Mouse (Mus musculus) frontal cortex, adult 2 months (tissue): ENCODE results near the gene Treml1. TPM values are rescaled to one million over a fixed set of nuclear protein-coding genes. Genes with fewer than 3 reads are reported as not detected.
A peak's percentile ranks its signal among the peaks of the same experiment; 100 is the strongest.

Source experiments
- DNase-seq, 2 experiments: peaks; one replicate each; pipeline ENCODE4 v3.0.0; 2022; ENCODE audit warnings: low spot score in 1 of 2; ENCODE audit errors: extremely low spot score in 1 of 2
- polyA plus RNA-seq: library from polyadenylated mRNA; depleted of rRNA; stranded (reverse); fragments of >200 nt; gene quantifications from 2 replicates; pipeline ENCODE4 v1.2.3, GENCODE M21; 2012; rRNA removed

The Treml1 gene
- polyA plus RNA-seq, 1 experiment, result 0.36 TPM

- DNase-seq, result no peak
Measured at GRCm38 (mm10) chr17:48407910-48408525, 48.3 kb downstream of the Treml1 start.

GRCm38 (mm10) chr17:48408526-48409291, 49.0 kb downstream of the Treml1 start:
- peak; percentile 25 to 67 for DNase-seq

GRCm38 (mm10) chr17:48409380-48410298, 49.9 kb downstream of the Treml1 start, which contains the start of the genes Nfya and Oard1:
TSS of gene Nfya (minus strand) at chr17:48409906.
TSS of gene Oard1 (plus strand) at chr17:48410014.
- peak; percentile 99 to 100 for DNase-seq

GRCm38 (mm10) chr17:48410299-48410785, 50.6 kb downstream of the Treml1 start:
- DNase-seq, result no peak

- no peak for DNase-seq
Measured at GRCm38 (mm10) chr17:48411241-48411640, 51.5 kb downstream of the Treml1 start.

GRCm38 (mm10) chr17:48416011-48416410, 56.3 kb downstream of the Treml1 start:
- DNase-seq, result no peak

Other genes with a start within 250 kb of the Treml1 start
- not detected in 2 replicates for gene 9830107B12Rik, start 213.6 kb upstream of the Treml1 start, polyA plus RNA-seq
- not detected in 2 replicates for gene A530064D06Rik, start 192.6 kb upstream of the Treml1 start, polyA plus RNA-seq
- gene Trem1, start 127.1 kb upstream of the Treml1 start, polyA plus RNA-seq, result not detected in 2 replicates
- 0.11 and 0.18 TPM in 2 replicates for gene Trem3, start 112.1 kb upstream of the Treml1 start, polyA plus RNA-seq
- gene Treml4, start 95.6 kb upstream of the Treml1 start, polyA plus RNA-seq, result 0.04 and 0.21 TPM in 2 replicates
- 0.29 and 0.32 TPM in 2 replicates for gene Treml2, start 60.4 kb upstream of the Treml1 start, polyA plus RNA-seq
- 0.12 and 0.13 TPM in 2 replicates for gene B430306N03Rik, start 43.8 kb upstream of the Treml1 start, polyA plus RNA-seq
- gene Trem2, start 13.5 kb upstream of the Treml1 start, polyA plus RNA-seq, result 32.8 and 34.9 TPM in 2 replicates
- gene Nfya, start 50.0 kb downstream of the Treml1 start, polyA plus RNA-seq, result 31.2 and 35.5 TPM in 2 replicates
- 17.5 and 20.7 TPM in 2 replicates for gene Oard1, start 50.1 kb downstream of the Treml1 start, polyA plus RNA-seq
- gene Apobec2, start 73.0 kb downstream of the Treml1 start, polyA plus RNA-seq, result 0.08 and 0.21 TPM in 2 replicates
- gene Tspo2, start 91.6 kb downstream of the Treml1 start, polyA plus RNA-seq, result 0.06 TPM in 1 of 2 replicates, not detected in the other
- 0.08 TPM in 1 of 2 replicates, not detected in the other for gene Unc5cl, start 95.0 kb downstream of the Treml1 start, polyA plus RNA-seq